Mouse (Mus musculus) forebrain, postnatal 0 days (tissue): Measurements from ENCODE around the gene Cxcl12. TPM values are rescaled to one million over a fixed set of nuclear protein-coding genes. Genes with fewer than 3 reads are reported as not detected.

ENCODE experiments used
- ATAC-seq: fragments of 200-750 bp; cut with Nextera tagmentation; 2 replicates; pipeline ENCODE4 v1.8.0; 2017; ENCODE audit warnings: mild to moderate bottlenecking, moderate library complexity
- DNase-seq: peaks from one replicate; pipeline ENCODE4 v3.0.0-alpha.2; 2015
- H3K27ac ChIP-seq: fragments of 300-500 bp; sonication (generic); 2 replicates; pipeline ENCODE4 v1.5.1; 2014; ENCODE audit warnings: low read depth, mild to moderate bottlenecking, antibody characterized with exemption, low read length, moderate library complexity, mixed read lengths
- H3K27me3 ChIP-seq: fragments of 300-500 bp; sonication (generic); 2 replicates; pipeline ENCODE4 v1.6.1; 2014; ENCODE audit warnings: mild to moderate bottlenecking, low read length, mixed read lengths; ENCODE audit not compliant: insufficient read depth
- H3K36me3 ChIP-seq: fragments of 300-500 bp; sonication (generic); 2 replicates; pipeline ENCODE4 v1.6.1; 2014; ENCODE audit warnings: mild to moderate bottlenecking, moderate library complexity; ENCODE audit not compliant: insufficient read depth
- H3K4me1 ChIP-seq: fragments of 300-500 bp; sonication (generic); 2 replicates; pipeline ENCODE4 v1.6.1; 2014; ENCODE audit warnings: antibody characterized with exemption; ENCODE audit not compliant: insufficient read depth
- H3K4me2 ChIP-seq: fragments of 300-500 bp; sonication (generic); 2 replicates; pipeline ENCODE4 v1.6.1; 2014; ENCODE audit warnings: low read depth, mild to moderate bottlenecking, moderate library complexity
- H3K4me3 ChIP-seq: fragments of 300-500 bp; sonication (generic); 2 replicates; pipeline ENCODE4 v1.5.1; 2014; ENCODE audit warnings: low read depth, low read length, mixed read lengths
- H3K9ac ChIP-seq: fragments of 300-500 bp; sonication (generic); 2 replicates; pipeline ENCODE4 v1.6.1; 2014; ENCODE audit warnings: mild to moderate bottlenecking
- H3K9me3 ChIP-seq: fragments of 300-500 bp; sonication (generic); 2 replicates; pipeline ENCODE4 v1.6.1; 2016; ENCODE audit warnings: low read length
- CTCF ChIP-seq: sonication (generic); IDR thresholded peaks from 2 replicates; pipeline ENCODE4 v1.5.1; 2016; ENCODE audit warnings: antibody characterized with exemption, control low read depth, low read depth
- WGBS: fragments of 180-500 bp; shearing (Covaris S2); extraction: QIAGEN DNeasy Blood & Tissue Kit; methylation state at CpG from one replicate; pipeline ENCODE4 v1.1.7; 2014; 5-methylcytosine and 5-hydroxymethylcytosine counted together
- polyA plus RNA-seq: library from polyadenylated mRNA; unstranded; fragments of >200 nt; fragmentation: Nextera tagmentation; extraction: Ambion mirVana; gene quantifications from 2 replicates; pipeline ENCODE4 v1.2.1, GENCODE M21; 2015
- total RNA-seq: library from RNA; depleted of rRNA; stranded (reverse); fragments of >200 nt; gene quantifications from 2 replicates; pipeline ENCODE4 v1.2.3, GENCODE M21; 2014; rRNA removed

Gene Cxcl12
- total RNA-seq, result 26.5 and 32.0 TPM in 2 replicates
- 70.7 and 99.6 TPM in 2 replicates for polyA plus RNA-seq

- peak within 1 kb of the TSS; percentile 94 for H3K4me2 ChIP-seq
- H3K9me3 ChIP-seq, result no peaks in the 10 kb centered on the region
- peak within 1 kb of the TSS; percentile 52 for H3K9ac ChIP-seq
- 0 out of 2 replicates have a peak within 1 kb of the TSS, but pooled peaks have one; percentile 16 for H3K27ac ChIP-seq
- H3K27me3 ChIP-seq, result peaks cover 23% of the 10 kb centered on the region
- H3K4me1 ChIP-seq, result peaks cover 12% of the 10 kb centered on the region; the same call in 1 of the 2 replicates
- peak within 1 kb of the TSS; percentile 57 for H3K4me3 ChIP-seq
- ATAC-seq (peak; percentile 44; the same call in 1 of the 2 replicates), DNase-seq (peak; percentile 48)
- no peaks in the 10 kb centered on the region for H3K36me3 ChIP-seq
- WGBS, result under 1% methylated on average over 63 of the region's 64 CpGs
- TF ChIP-seq CTCF, result no peak
Observed at GRCm38 (mm10) chr6:117168321-117169011, at the start of gene Cxcl12. Gene Cxcl12 (plus strand): TSS chr6:117168535.

GRCm38 (mm10) chr6:117122074-117122473 is 46.3 kb upstream of the Cxcl12 start:
- DNase-seq (no peak), ATAC-seq (no peak)

GRCm38 (mm10) chr6:117126356-117126755 is 42.0 kb upstream of the Cxcl12 start:
- Histone ChIP-seq H3K4me1 (no peaks in the 10 kb centered on the region), H3K4me2 (no peak overlapping the region), H3K36me3 (no peaks in the 10 kb centered on the region), H3K9me3 (no peaks in the 10 kb centered on the region), H3K27ac (no peak overlapping the region), H3K9ac (no peak overlapping the region), H3K27me3 (no peaks in the 10 kb centered on the region), H3K4me3 (no peak overlapping the region)
- ATAC-seq, result no peak
- TF ChIP-seq CTCF, result no peak
- no peak for DNase-seq
- 83% methylated on average over 1 of the region's 1 CpGs for WGBS

More at GRCm38 (mm10) chr6:117122074-117122473, 46.3 kb upstream of the Cxcl12 start:
- no peak for TF ChIP-seq CTCF
- Histone ChIP-seq H3K27me3 (no peaks in the 10 kb centered on the region), H3K9me3 (no peaks in the 10 kb centered on the region), H3K36me3 (no peaks in the 10 kb centered on the region), H3K4me2 (no peak overlapping the region), H3K4me1 (no peaks in the 10 kb centered on the region), H3K27ac (no peak overlapping the region), H3K9ac (no peak overlapping the region), H3K4me3 (no peak overlapping the region)
- WGBS, result 75% methylated on average over 3 of the region's 3 CpGs

- Histone ChIP-seq H3K4me1 (no peaks in the 10 kb centered on the region), H3K36me3 (no peaks in the 10 kb centered on the region), H3K9ac (no peak overlapping the region), H3K27me3 (no peaks in the 10 kb centered on the region), H3K4me3 (no peak overlapping the region), H3K27ac (no peak overlapping the region), H3K4me2 (no peak overlapping the region), H3K9me3 (no peaks in the 10 kb centered on the region)
- ATAC-seq (no peak), DNase-seq (no peak)
- TF ChIP-seq CTCF, result no peak
- 78% methylated on average over 4 of the region's 4 CpGs for WGBS
Observed at GRCm38 (mm10) chr6:117129443-117129842, 38.9 kb upstream of the Cxcl12 start.

GRCm38 (mm10) chr6:117130680-117131111 is 37.6 kb upstream of the Cxcl12 start:
- H3K4me3 ChIP-seq, result no peak overlapping the region
- no peaks in the 10 kb centered on the region for H3K27me3 ChIP-seq
- no peaks in the 10 kb centered on the region for H3K36me3 ChIP-seq
- no peak overlapping the region for H3K27ac ChIP-seq
- no peak for ATAC-seq
- TF ChIP-seq CTCF, result no peak
- WGBS, result 28% methylated on average over 15 of the region's 15 CpGs
- DNase-seq, result no peak
- H3K9ac ChIP-seq, result no peak overlapping the region
- no peaks in the 10 kb centered on the region for H3K9me3 ChIP-seq
- H3K4me2 ChIP-seq, result peak overlapping the region; percentile 3; the same call in 1 of the 2 replicates
- H3K4me1 ChIP-seq, result no peaks in the 10 kb centered on the region

GRCm38 (mm10) chr6:117134526-117134925 is 33.8 kb upstream of the Cxcl12 start:
- no peaks in the 10 kb centered on the region for H3K36me3 ChIP-seq
- no peak for TF ChIP-seq CTCF
- H3K4me3 ChIP-seq, result no peak overlapping the region
- no peaks in the 10 kb centered on the region for H3K9me3 ChIP-seq
- 77% methylated on average over 4 of the region's 4 CpGs for WGBS
- ATAC-seq, result no peak
- no peak overlapping the region for H3K4me2 ChIP-seq
- no peaks in the 10 kb centered on the region for H3K27me3 ChIP-seq
- H3K27ac ChIP-seq, result no peak overlapping the region
- H3K4me1 ChIP-seq, result no peaks in the 10 kb centered on the region
- no peak for DNase-seq
- H3K9ac ChIP-seq, result no peak overlapping the region

GRCm38 (mm10) chr6:117137735-117138134 is 30.6 kb upstream of the Cxcl12 start:
- Histone ChIP-seq H3K27me3 (no peaks in the 10 kb centered on the region), H3K9ac (no peak overlapping the region), H3K27ac (no peak overlapping the region), H3K4me3 (no peak overlapping the region), H3K4me1 (no peaks in the 10 kb centered on the region), H3K4me2 (no peak overlapping the region), H3K9me3 (no peaks in the 10 kb centered on the region), H3K36me3 (no peaks in the 10 kb centered on the region)
- no peak for TF ChIP-seq CTCF
- 72% methylated on average over 2 of the region's 2 CpGs for WGBS
- DNase-seq (no peak), ATAC-seq (no peak)
